Mouse (Mus musculus) G1E (cell line): ENCODE measurements around the gene Crisp4.

Source experiments
- CTCF ChIP-seq: IDR thresholded peaks from 2 replicates; pipeline ENCODE4 v1.5.1; 2012; ENCODE audit warnings: low read depth, low read length, inconsistent platforms, mixed read lengths
- TAL1 ChIP-seq: conservative IDR thresholded peaks from 2 replicates; pipeline ENCODE4 v1.6.1; 2012; ENCODE audit warnings: low read depth, low read length, inconsistent platforms, mixed read lengths

- TF ChIP-seq CTCF (no peak), TAL1 (no peak)
Observed at GRCm38 (mm10) chr1:18145802-18146201, at the start of gene Crisp4.
